Mouse (Mus musculus): ENCODE results near the gene Gm4894.

The Gm4894 gene

DNA sequence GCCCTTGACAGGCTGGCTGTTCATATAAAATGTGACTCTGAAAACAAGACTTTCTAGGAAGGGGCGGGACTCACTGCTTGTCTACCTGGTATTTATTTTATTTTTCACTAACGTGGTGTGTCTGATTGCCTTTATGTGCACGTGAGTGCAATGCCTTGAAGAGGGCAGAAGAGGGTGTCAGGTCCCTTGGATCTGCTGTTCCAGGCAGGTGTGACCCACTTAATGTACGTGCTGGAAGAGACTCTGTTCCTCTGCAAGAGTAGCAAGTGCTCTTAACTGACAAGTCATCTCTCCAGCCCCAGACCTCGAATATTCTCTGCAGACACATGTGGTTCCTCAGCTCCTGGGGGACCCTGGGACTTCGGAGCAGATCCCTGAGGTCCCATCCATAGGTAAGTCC, at the start of gene Gm4894:
Gm4894 (plus strand) TSS at position 301 of the 400 bp plus-strand sequence.
- no peak for DNase-seq (ENCODE audit: low read depth, low spot score)

- no peak for DNase-seq (ENCODE audit: low read depth, low spot score)
Measured at GRCm38 (mm10) chr9:49206331-49206730, 44.0 kb upstream of the Gm4894 start.

- DNase-seq (ENCODE audit: low read depth, low spot score) = no peak
Measured at GRCm38 (mm10) chr9:49211493-49211892, 38.8 kb upstream of the Gm4894 start.

DNA sequence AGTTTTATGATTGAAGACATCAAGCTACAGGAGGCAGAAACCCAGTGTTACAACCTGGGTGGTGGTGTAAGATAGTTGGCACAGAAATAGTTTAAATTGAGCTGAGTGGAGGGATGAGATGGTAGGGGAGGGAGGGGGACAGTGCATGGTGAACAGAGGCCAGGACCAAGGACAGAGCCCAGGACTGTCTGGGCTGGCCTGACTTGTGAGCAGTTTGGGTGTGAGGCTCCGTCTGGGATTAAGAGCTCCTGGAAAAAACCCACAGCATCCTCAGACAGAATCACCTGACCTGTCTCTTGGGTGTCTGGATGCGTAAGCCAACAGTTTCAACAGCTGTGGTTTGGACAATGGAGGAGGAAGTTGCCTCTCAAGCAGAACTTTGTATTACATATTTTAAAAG, 35.6 kb upstream of the Gm4894 start:
- DNase-seq (ENCODE audit: low read depth, low spot score) = peak; percentile 31

DNA sequence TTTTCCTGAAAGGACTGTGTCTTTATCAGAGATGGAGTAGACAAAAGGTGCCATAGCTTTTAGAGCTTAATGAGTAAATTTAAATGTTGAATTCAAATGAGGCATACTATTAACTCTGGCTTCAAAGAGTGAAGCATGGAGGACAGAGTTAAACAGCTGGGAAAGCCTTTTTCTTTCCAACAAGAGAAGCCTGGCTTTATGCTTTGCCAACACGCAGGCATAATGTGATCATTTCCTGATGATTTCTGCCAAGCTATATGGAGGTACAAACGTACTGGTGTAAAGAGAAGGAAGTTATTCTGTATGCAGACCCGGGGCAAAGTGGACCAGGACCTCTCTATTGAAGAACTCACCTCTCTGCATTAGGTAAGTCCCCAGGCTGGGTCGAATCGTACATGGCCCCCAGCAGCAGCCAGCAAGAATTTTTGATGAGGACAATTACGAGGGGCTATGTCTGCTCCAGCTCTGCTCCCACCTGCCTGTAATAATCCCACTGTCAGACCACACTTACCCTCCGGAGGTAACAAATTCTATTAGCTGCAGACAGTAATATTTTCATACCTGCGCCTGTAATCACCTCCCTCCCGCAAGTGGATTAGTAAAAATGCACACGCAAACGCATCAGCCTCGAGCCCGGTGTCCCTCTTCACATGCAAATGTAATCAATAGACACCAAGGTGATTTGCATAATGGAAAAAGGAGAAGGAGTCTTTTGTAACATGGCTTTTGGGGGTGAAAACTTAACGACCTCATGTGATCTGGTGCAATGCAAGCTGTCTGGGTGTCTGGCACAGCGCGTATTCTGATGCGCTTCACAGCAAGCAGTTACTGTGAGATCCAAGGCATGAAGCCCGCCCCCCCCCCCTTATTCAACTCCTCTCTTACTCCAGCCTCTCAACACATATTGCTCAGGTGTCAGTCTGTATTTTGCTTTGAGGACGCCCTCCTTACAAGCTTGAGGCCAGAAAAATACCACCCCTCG, 32.4 kb upstream of the Gm4894 start:
- no peak for DNase-seq (ENCODE audit: low read depth, low spot score)

- peak; percentile 9 for DNase-seq (ENCODE audit: low read depth, low spot score)
Measured at GRCm38 (mm10) chr9:49224488-49224887, 25.8 kb upstream of the Gm4894 start.

DNA sequence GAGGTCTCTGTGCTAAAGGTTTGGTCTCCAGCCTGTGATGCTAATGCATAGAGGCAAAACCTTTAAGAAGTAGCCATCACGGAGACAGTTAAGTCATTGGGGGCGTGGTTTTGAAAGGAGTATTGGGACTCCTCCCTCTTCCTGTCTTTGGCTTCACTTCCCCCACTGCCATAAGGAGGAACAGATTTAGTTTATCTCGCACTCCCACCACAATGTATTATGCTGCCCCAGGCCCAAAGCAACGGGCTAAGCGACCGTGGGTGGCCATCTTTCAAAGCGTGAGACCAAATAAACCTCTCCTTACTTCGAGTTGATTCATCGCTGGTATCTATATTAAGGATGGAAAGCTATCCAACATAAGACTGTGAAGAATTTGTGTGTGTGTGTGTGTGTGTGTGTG, 22.9 kb upstream of the Gm4894 start:
- peak; percentile 22 for DNase-seq (ENCODE audit: low read depth, low spot score)

GRCm38 (mm10) chr9:49229054-49229453, 21.3 kb upstream of the Gm4894 start:
- no peak for DNase-seq (ENCODE audit: low read depth, low spot score)

DNA sequence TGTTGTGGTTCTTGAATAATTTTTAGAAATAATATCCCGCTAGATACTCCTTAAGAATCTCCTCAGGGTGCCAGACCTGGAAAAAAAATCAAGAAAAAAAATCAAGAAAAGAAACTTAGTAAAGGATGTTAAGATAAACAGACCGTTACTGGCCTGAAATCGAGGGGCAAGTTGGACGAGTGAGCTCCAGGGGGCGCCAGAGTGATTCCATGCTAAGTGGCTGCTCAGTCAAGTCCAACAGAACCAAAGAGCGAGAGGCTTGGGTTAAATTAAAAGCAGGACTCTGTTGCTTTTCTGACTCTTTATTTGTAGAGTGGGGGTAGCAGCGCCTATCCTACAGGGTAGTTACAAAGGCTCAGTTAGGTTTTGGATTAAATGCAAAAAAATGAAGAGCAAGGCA, 3.5 kb upstream of the Gm4894 start:
- DNase-seq (ENCODE audit: low read depth, low spot score) = peak; percentile 54

- no peak for DNase-seq (ENCODE audit: low read depth, low spot score)
Measured at GRCm38 (mm10) chr9:49268949-49269348, 18.6 kb downstream of the Gm4894 start.

- peak; percentile 6 for DNase-seq (ENCODE audit: low read depth, low spot score)
Measured at GRCm38 (mm10) chr9:49273566-49273965, 23.2 kb downstream of the Gm4894 start.

- DNase-seq (ENCODE audit: low read depth, low spot score) = no peak
Measured at GRCm38 (mm10) chr9:49275976-49276375, 25.6 kb downstream of the Gm4894 start.

DNA sequence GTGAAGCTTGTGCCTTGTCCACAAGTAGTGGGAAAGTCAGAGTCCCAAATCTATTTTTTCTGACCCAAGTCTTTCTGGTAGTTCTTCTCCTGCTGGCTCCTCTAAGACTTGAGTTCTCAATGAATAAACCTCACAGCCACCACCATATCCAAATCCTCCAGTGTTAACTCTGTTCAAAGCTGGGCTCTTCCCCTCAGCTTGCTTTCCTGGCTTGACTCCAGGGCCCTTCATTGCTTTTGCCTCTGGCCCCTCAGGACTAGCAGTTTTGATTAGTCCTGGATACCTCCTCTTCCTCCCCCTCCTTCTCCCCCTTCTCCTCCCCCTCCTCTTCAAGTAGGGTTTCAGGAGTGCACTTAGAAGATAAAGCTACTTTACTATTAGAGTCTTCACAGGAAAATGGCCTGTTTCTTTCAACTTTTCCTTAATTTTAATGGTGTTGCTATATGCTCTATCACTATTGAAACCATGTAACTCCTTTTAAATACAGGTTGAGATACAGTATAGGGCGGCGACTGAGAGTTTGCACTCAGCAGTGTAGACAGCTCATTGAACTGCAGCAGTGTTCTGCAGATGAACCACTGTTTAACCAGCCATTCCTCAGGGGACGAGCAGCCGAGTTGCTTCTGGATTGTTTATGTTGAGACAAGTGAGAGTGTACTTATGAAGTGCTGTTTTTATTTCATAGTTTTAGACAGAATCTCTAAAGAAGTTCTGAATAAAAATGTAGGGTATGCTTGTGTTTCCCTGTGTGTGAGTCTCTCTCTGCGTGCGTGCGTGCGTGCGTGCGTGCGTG, 26.4 kb downstream of the Gm4894 start:
- no peak for DNase-seq (ENCODE audit: low read depth, low spot score)

- no peak for DNase-seq (ENCODE audit: low read depth, low spot score)
Measured at GRCm38 (mm10) chr9:49295101-49295500, 44.8 kb downstream of the Gm4894 start.

DNA sequence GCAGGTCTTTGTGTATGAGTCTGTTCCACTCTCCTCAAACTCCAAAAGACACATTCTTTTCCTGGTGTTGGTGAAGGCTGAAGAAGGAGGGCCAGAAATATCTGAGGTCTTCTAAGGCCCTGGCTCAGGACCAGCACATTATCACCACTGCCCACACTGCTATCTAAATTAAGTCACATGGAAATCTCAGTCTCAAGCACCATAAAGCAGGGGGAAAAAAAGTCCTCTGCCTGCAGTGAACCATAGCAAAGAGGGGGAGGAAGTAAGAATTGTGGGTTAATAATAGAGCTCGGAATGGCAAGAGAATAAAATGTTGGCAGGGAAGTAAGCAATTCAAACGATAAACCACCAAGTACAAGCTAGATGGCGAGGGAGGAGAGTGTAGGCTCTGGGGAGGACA, 57.2 kb downstream of the Gm4894 start:
- DNase-seq (ENCODE audit: low read depth, low spot score) = no peak

DNA sequence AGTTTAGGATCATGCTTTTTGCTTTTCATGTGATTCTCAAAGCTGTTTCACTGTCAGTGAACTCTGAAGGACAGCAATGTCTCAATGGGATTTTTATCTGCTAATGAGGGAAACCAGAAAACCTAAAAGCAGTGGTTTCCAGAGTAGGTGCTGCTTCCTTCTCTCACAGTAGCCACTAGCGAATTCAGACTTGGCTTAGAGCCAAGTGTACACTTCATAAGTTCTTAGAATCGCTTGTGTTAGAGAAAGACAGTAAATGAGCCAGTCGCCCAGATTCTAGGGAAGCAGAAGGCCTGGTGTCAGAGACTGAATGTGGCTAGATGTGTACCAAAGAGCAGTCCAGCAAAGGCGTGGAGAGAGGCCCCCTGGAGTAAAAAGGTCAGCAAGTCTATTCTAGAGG, 60.5 kb downstream of the Gm4894 start:
- no peak for DNase-seq (ENCODE audit: low read depth, low spot score)

- DNase-seq (ENCODE audit: low read depth, low spot score) = no peak
Measured at GRCm38 (mm10) chr9:49318638-49319037, 68.3 kb downstream of the Gm4894 start.

All from ES-CJ7 (cell line).